In genomic region chr7:29155838-29156782, GRCm38 (mm10) we compare ENCODE assay signal across 1 mouse cellular context.
TF ChIP-seq lines count a peak whose summit lies in the region.

Fam98c (minus strand) TSS chr7:29156234.

TF ChIP-seq in MEL, 35 proteins besides CTCF, POLR2A, EP300 and RAD21 (continued from another document):
- TF ChIP-seq BHLHE40 (IDR thresholded peaks at IDR 0.05; ENCODE audit: borderline replicate concordance, low read depth, low read length) = no peak
- peak; percentile 72 for TF ChIP-seq MXI1 (IDR thresholded peaks at IDR 0.05; ENCODE audit: low read depth, low read length)
- TF ChIP-seq NELFE (IDR thresholded peaks at IDR 0.05; ENCODE audit: low read depth, low read length) = peak; percentile 58; the same call in 1 of the 2 replicates
- TF ChIP-seq JUND (IDR thresholded peaks at IDR 0.05; ENCODE audit: low read depth, low read length) = no peak
- no peak for TF ChIP-seq CHD2 (IDR thresholded peaks at IDR 0.05; ENCODE audit: low read length)
- TF ChIP-seq GATA1 (IDR thresholded peaks at IDR 0.05; ENCODE audit: low read depth, low read length) = no peak
- no peak for TF ChIP-seq TBP (IDR thresholded peaks at IDR 0.05; ENCODE audit: low read depth, low read length)
- no peak for TF ChIP-seq ZC3H11A (IDR thresholded peaks at IDR 0.05; ENCODE audit: low read depth, low read length)
- TF ChIP-seq E2F4 (IDR thresholded peaks at IDR 0.05; ENCODE audit: borderline replicate concordance, low read depth, low read length) = no peak
- no peak for TF ChIP-seq TCF12 (IDR thresholded peaks at IDR 0.05; ENCODE audit: low read depth, low read length)
- peak; percentile 73 for TF ChIP-seq MAX (IDR thresholded peaks at IDR 0.05; ENCODE audit: low read length)
- no peak for TF ChIP-seq MAFK (IDR thresholded peaks at IDR 0.05; ENCODE audit: borderline replicate concordance, low read depth, low read length)
- TF ChIP-seq USF1 (IDR thresholded peaks at IDR 0.05; ENCODE audit: low read depth, low read length) = peak; percentile 39; the same call in 1 of the 2 replicates
- peak; percentile 47; the same call in 1 of the 2 replicates for TF ChIP-seq NRF1 (IDR thresholded peaks at IDR 0.05; ENCODE audit: insufficient read depth, low read depth, low read length, poor library complexity, severe bottlenecking)
- no peak; the same call in 1 of the 2 replicates for TF ChIP-seq MAZ (IDR thresholded peaks at IDR 0.05; ENCODE audit: low read depth, low read length)
- TF ChIP-seq KAT2A (conservative IDR thresholded peaks at IDR 0.05; ENCODE audit: low read depth, low read length) = no peak
- TF ChIP-seq SMC3 (IDR thresholded peaks at IDR 0.05; ENCODE audit: low read depth, low read length) = no peak
- TF ChIP-seq ETS1 (IDR thresholded peaks at IDR 0.05; ENCODE audit: low read depth, low read length) = no peak
- TF ChIP-seq POLR2AphosphoS2 (IDR thresholded peaks at IDR 0.05; ENCODE audit: low read length) = no peak
- TF ChIP-seq GABPA (IDR thresholded peaks at IDR 0.05; ENCODE audit: low read depth, low read length) = no peak
- TF ChIP-seq USF2 (IDR thresholded peaks at IDR 0.05; ENCODE audit: borderline replicate concordance in 1 of 2, insufficient read depth in 1 of 2, low read depth in 1 of 2, low read length in 2 of 2) = no peak
TF ChIP-seq in MEL: peak in this region for 10.
